Mouse (Mus musculus) adipose tissue, adult 10 weeks (tissue): ENCODE measurements around the gene Ndnf. TPM values are rescaled to one million over a fixed set of nuclear protein-coding genes. Genes with fewer than 3 reads are reported as not detected.

Source experiments
- polyA plus RNA-seq: library from polyadenylated mRNA; stranded (reverse); fragments of 350-450 nt; fragmentation: Illumina TruSeq; extraction: RNeasy Lipid Tissue Mini Kit (QIAGEN cat#74804); gene quantifications from one replicate; pipeline ENCODE4 v1.2.3, GENCODE M21; 2014; ENCODE audit warnings: low read depth, low replicate concordance

The Ndnf gene
- 0.81 TPM for polyA plus RNA-seq

DNA sequence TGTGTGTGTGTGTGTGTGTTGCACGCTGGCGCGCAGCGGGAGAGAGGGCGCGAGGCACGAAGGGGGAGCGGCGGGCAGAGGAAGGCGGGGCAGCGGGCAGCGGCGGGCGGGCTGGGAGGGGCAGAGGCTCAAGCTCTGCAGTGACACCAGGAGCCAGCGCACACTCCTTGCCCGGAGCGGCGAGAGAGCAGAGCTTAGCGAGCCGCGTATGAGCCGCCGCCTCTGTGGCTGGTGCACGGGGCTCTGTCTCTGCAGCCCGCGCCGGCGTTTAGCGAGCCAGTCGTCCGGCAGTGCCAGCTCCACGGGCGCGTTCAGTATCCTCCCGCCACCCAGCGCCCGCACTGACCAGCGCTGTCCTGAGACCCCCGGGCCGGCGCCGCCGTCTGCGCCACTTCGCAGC lies at the start of gene Ndnf:
Gene Ndnf (plus strand): TSS at position 140 of the 400 bp plus-strand sequence.

Other genes starting within 250 kb of the Ndnf start
- gene Tnip3, start 146.3 kb upstream of the Ndnf start, polyA plus RNA-seq: 0.65 TPM
- 3.4 TPM for gene Prdm5, start 107.4 kb downstream of the Ndnf start, polyA plus RNA-seq